Mouse (Mus musculus): ENCODE measurements around the gene Ppm1h. TPM values are rescaled to one million over a fixed set of nuclear protein-coding genes. Genes with fewer than 3 reads are reported as not detected.

Ppm1h gene
- polyA plus RNA-seq, 1 experiment from 2014 or later, result 3.6 TPM

DNA sequence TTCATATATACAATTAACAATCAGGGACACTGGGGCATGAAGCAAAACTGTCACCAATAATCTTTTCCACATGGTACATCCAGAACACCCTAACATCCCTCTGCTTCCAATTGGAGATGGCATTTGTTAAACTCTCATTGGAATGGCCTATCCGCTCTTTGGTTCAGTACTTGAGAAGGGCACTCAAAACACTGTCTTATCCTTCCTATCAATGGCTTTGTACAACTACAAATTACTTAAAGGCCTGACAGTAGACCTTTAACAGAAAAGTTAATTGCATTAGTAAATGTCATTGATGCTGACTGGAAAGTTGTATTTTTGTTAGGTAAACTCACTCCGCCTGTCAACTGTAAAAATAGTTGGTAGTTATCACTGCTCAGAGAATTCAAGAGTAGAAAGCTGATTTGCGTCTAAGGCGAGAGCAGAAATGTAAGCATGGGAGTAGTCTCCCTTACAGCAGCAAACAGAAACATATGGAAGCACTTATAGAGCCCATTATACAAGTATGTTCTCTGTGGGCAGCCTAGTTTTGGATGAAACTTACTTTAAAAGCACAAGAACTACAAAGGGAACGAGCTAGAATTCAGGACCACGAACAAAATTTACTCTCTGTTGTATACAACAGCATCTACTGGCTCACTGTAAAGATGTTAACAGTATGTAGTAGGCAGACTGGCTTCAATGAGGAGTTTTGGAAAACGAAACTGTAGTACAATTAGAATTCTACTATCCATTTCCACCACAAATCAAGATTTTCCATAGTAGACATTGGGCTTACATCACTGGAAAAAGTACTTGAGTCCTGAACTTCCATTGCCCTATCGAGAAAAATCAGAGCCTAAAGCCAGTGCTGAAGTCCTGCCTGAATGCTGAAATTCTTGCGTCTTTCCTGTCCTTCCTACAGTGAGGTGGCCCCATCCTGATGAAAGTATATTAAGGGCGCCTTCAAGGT lies 305.3 kb downstream of the Ppm1h start:
- H3K4me3 ChIP-seq (ENCODE audit: low read depth, low read length), result peak overlapping the region; percentile 89
- 52% methylated on average over 10 of the region's 10 CpGs for WGBS
- peak overlapping the region; percentile 34; the same call in 1 of the 2 replicates for H3K27ac ChIP-seq (ENCODE audit: low read depth, low read length)
- H3K4me1 ChIP-seq (replicated peaks; ENCODE audit: control insufficient read depth, insufficient read depth, low read length), result no peaks in the 10 kb centered on the region
- H3K36me3 ChIP-seq (ENCODE audit: control insufficient read depth, insufficient read depth, low read length), result peaks cover 4% of the 10 kb centered on the region; the same call in 1 of the 2 replicates
- peak overlapping the region; percentile 100 for H3K9ac ChIP-seq (ENCODE audit: low read length)
- H3K9me3 ChIP-seq (ENCODE audit: control insufficient read depth, low read length), result no peaks in the 10 kb centered on the region
- peak; percentile 36 for DNase-seq (ENCODE audit: low spot score)
- H3K27me3 ChIP-seq (ENCODE audit: control insufficient read depth, insufficient read depth, low read length), result no peaks in the 10 kb centered on the region
- no peak for ATAC-seq (replicated peaks; ENCODE audit: low FRiP score)
- H3K4me2 ChIP-seq (ENCODE audit: low read depth, low read length, severe bottlenecking), result peak overlapping the region; percentile 83

DNA sequence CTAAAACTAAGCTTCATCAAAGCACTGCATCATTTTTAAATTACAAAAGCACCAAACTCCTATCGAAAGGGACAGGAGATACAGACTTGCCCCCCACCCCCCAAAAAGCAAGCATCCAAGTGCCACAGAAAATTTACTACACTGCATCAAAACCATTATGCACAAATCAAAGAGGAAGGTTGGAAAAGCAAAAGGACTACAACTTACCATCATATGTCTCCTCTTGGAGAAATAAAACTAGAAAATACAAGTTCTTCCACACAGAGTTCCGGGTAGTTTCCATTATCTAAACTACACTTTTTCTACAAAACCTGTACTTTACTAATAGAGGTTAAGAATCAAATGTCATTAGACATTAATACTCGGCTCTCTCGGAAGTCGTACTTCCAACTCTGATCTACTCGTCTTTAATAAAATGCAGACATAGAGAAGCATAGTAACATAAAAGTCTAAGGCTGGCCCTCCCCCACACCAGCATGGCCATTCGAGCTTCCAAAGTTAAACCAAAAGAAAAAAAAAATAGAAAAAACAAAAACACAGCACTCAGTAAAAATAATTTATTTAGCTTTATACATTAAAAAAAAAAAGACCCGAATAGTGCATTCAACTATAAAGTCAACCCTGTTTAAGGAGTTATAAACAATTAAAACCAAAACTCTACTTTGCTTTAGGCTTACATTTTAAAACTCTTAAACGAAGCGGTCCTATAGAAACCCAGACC lies 306.1 kb downstream of the Ppm1h start:
- H3K27me3 ChIP-seq (ENCODE audit: control insufficient read depth, insufficient read depth, low read length), result no peaks in the 10 kb centered on the region
- H3K4me3 ChIP-seq (ENCODE audit: low read depth, low read length), result peak overlapping the region; percentile 89
- H3K9ac ChIP-seq (ENCODE audit: low read length), result peak overlapping the region; percentile 100
- H3K9me3 ChIP-seq (ENCODE audit: control insufficient read depth, low read length), result no peaks in the 10 kb centered on the region
- DNase-seq (ENCODE audit: low spot score), result peak; percentile 30
- peak overlapping the region; percentile 83 for H3K4me2 ChIP-seq (ENCODE audit: low read depth, low read length, severe bottlenecking)
- H3K4me1 ChIP-seq (replicated peaks; ENCODE audit: control insufficient read depth, insufficient read depth, low read length), result no peaks in the 10 kb centered on the region
- WGBS, result 4% methylated on average over 10 of the region's 10 CpGs
- peaks cover 4% of the 10 kb centered on the region; the same call in 1 of the 2 replicates for H3K36me3 ChIP-seq (ENCODE audit: control insufficient read depth, insufficient read depth, low read length)
- peak overlapping the region; percentile 99 for H3K27ac ChIP-seq (ENCODE audit: low read depth, low read length)
- no peak for ATAC-seq (replicated peaks; ENCODE audit: low FRiP score)

DNA sequence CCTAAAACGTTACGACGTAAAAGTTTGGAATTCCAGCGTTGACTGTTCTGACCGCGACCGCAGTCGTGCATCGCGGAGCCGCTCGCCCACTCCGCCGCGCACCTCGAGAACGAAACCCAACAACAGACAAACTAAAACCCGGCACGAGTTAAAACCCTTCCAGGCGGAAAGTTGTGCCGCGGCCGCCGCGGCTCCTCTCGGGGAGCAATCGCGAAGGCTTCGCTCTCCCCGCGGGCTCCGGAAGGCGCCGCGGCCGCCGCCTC lies 306.6 kb downstream of the Ppm1h start:
- ATAC-seq (replicated peaks; ENCODE audit: low FRiP score) (no peak; the same call in 1 of the 2 replicates), DNase-seq (ENCODE audit: low spot score) (no peak)
- Histone ChIP-seq H3K36me3 (ENCODE audit: control insufficient read depth, insufficient read depth, low read length) (peaks cover 1% of the 10 kb centered on the region; the same call in 1 of the 2 replicates), H3K4me1 (replicated peaks; ENCODE audit: control insufficient read depth, insufficient read depth, low read length) (no peaks in the 10 kb centered on the region), H3K27me3 (ENCODE audit: control insufficient read depth, insufficient read depth, low read length) (no peaks in the 10 kb centered on the region), H3K27ac (ENCODE audit: low read depth, low read length) (peak overlapping the region; percentile 99), H3K4me2 (ENCODE audit: low read depth, low read length, severe bottlenecking) (peak overlapping the region; percentile 83; the same call in 1 of the 2 replicates), H3K4me3 (ENCODE audit: low read depth, low read length) (peak overlapping the region; percentile 89), H3K9me3 (ENCODE audit: control insufficient read depth, low read length) (no peaks in the 10 kb centered on the region), H3K9ac (ENCODE audit: low read length) (peak overlapping the region; percentile 100)
- WGBS, result under 1% methylated on average over 37 of the region's 37 CpGs

DNA sequence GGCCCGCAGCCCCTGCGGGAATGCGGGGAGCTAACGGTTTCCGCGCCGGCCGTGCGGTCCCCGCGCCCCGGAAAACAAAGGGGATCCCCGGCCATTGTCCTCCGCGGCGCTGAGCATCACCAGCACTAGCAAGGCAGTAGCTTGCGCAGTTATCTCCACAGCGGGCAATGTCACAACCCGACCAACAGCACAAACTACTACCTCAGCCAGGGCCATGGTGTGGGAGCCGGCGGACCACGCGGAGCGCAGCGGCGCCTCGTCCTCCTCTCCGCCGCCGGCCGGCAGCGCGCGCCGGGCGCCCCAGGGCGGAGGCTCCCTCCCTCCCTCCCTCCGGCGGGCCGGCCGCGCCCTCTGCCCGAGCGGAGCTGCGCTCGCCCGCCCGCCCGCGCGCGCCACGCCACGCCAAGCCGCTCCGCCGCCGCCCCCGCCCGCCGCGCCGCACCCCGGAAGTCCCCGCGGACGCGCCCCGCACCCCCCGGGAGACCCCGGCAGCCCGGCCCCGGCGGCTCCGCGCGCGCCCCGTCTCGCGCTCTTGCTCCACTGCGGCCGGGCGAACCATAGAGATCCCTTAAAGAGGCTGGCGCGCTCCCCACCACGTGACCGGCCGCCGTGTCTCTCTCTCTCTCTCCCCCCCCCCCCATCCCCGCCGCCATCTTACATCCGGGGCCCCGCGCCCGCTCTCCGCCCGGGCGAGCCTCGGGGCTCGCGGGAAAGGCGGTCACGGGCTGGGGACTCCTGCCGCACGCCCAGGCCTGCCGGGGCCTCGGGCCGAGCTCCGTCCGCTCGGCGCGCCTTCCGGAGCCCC lies 307.2 kb downstream of the Ppm1h start:
- Histone ChIP-seq H3K4me2 (ENCODE audit: low read depth, low read length, severe bottlenecking) (peak overlapping the region; percentile 83), H3K4me1 (replicated peaks; ENCODE audit: control insufficient read depth, insufficient read depth, low read length) (no peaks in the 10 kb centered on the region), H3K9ac (ENCODE audit: low read length) (peak overlapping the region; percentile 100), H3K36me3 (ENCODE audit: control insufficient read depth, insufficient read depth, low read length) (no peaks in the 10 kb centered on the region; the same call in 1 of the 2 replicates), H3K9me3 (ENCODE audit: control insufficient read depth, low read length) (no peaks in the 10 kb centered on the region), H3K27me3 (ENCODE audit: control insufficient read depth, insufficient read depth, low read length) (no peaks in the 10 kb centered on the region), H3K4me3 (ENCODE audit: low read depth, low read length) (peak overlapping the region; percentile 89), H3K27ac (ENCODE audit: low read depth, low read length) (peak overlapping the region; percentile 99)
- WGBS, result 1% methylated on average over 56 of the region's 115 CpGs
- ATAC-seq (replicated peaks; ENCODE audit: low FRiP score) (peak; percentile 91), DNase-seq (ENCODE audit: low spot score) (peak; percentile 94)

DNA sequence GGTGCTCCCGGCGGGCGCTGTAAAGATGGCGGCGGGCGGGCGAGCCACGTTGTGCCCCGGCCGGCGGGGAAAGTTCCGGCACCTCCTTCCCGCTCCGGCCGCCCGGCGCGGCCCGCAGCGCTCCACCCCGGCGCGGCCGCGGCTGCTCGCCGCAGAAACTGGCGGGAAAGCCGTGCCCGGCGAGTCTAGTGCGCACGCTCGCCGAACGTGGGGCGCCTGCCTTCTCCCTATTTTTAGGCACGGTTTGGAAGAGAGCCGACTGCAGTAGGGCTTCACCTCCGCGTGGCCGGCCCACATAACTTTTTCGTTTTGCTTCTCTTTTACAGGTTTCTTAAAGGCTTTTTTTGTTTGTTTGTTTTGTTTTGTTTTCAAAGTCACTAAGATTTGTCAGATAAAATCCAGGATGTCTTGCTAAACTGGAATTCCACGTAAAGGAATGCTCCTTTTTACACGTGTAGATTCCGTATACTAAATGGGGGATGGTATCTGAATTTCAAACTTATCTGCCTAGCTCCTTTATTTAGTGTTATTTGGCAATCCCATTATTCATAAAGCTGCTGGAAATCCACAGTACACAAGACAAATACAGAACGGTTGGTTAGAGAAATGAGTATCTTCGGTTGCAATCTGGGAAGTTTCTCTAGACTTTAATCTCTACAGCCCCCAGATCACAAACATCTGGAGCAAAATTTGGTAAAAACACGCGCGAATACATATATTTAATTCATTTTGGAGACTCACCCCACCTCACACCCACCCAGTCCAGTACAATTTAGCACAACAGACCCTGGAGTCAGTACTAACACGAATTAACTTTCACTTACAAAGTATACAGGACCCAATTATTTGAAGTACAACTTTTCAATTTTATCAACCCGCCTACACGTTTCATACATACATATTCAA lies 308.0 kb downstream of the Ppm1h start:
- H3K9ac ChIP-seq (ENCODE audit: low read length), result peak overlapping the region; percentile 100
- WGBS, result 13% methylated on average over 42 of the region's 54 CpGs
- no peaks in the 10 kb centered on the region for H3K4me1 ChIP-seq (replicated peaks; ENCODE audit: control insufficient read depth, insufficient read depth, low read length)
- ATAC-seq (replicated peaks; ENCODE audit: low FRiP score) (peak; percentile 84), DNase-seq (ENCODE audit: low spot score) (peak; percentile 91)
- H3K36me3 ChIP-seq (ENCODE audit: control insufficient read depth, insufficient read depth, low read length), result no peaks in the 10 kb centered on the region; the same call in 1 of the 2 replicates
- H3K27me3 ChIP-seq (ENCODE audit: control insufficient read depth, insufficient read depth, low read length), result no peaks in the 10 kb centered on the region
- H3K9me3 ChIP-seq (ENCODE audit: control insufficient read depth, low read length), result no peaks in the 10 kb centered on the region
- peak overlapping the region; percentile 83 for H3K4me2 ChIP-seq (ENCODE audit: low read depth, low read length, severe bottlenecking)
- peak overlapping the region; percentile 99 for H3K27ac ChIP-seq (ENCODE audit: low read depth, low read length)
- H3K4me3 ChIP-seq (ENCODE audit: low read depth, low read length), result peak overlapping the region; percentile 89

DNA sequence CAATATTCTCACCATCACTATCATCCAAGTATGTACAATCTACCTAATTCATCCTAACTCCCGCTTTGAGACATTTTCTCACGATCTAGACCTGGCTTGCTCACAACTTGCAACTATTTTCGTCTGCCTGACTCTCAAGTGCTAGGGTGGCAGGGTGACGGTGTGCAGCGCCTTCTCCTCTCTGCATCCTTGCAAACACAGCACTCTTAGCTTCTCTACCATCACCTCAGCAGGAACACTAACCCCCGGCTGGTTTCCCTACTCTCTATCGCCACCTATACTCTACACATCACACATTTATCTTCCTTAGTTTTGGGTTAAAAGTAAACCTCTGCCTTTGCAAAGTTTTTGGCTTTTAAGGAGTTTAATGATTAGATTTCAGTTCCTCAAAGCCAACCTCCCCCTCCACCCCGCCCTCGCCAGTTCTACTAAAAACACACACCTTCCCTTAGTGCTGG lies 309.1 kb downstream of the Ppm1h start:
- no peak for ATAC-seq (replicated peaks; ENCODE audit: low FRiP score)
- H3K36me3 ChIP-seq (ENCODE audit: control insufficient read depth, insufficient read depth, low read length), result no peaks in the 10 kb centered on the region
- no peak overlapping the region for H3K9ac ChIP-seq (ENCODE audit: low read length)
- WGBS, result 34% methylated on average over 9 of the region's 9 CpGs
- H3K4me3 ChIP-seq (ENCODE audit: low read depth, low read length), result no peak overlapping the region
- no peaks in the 10 kb centered on the region for H3K27me3 ChIP-seq (ENCODE audit: control insufficient read depth, insufficient read depth, low read length)
- H3K4me2 ChIP-seq (ENCODE audit: low read depth, low read length, severe bottlenecking), result no peak overlapping the region
- H3K27ac ChIP-seq (ENCODE audit: low read depth, low read length), result no peak overlapping the region
- DNase-seq (ENCODE audit: low spot score), result peak; percentile 54
- no peaks in the 10 kb centered on the region for H3K9me3 ChIP-seq (ENCODE audit: control insufficient read depth, low read length)
- H3K4me1 ChIP-seq (replicated peaks; ENCODE audit: control insufficient read depth, insufficient read depth, low read length), result no peaks in the 10 kb centered on the region

DNA sequence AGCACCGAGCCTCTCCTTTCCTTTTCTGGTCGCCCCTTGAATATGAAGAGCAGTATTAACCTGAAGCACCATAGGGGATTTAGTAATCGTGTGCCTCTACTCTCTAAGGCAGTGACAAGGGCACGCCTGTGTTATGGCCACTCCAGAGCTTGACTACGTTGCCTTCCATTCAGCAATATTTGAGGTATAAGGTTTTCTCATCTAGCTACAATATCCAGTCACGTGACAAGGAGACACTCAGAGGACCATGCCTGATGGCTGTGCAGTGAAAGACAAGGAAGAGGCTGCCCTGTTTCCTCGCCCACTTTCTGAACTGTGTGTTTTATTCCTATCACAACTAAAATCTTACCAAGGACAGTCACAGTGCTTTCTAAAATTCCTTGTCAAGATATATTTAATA lies 309.8 kb downstream of the Ppm1h start:
- no peak overlapping the region for H3K4me2 ChIP-seq (ENCODE audit: low read depth, low read length, severe bottlenecking)
- no peak for ATAC-seq (replicated peaks; ENCODE audit: low FRiP score)
- H3K4me3 ChIP-seq (ENCODE audit: low read depth, low read length), result no peak overlapping the region
- H3K4me1 ChIP-seq (replicated peaks; ENCODE audit: control insufficient read depth, insufficient read depth, low read length), result no peaks in the 10 kb centered on the region
- H3K9ac ChIP-seq (ENCODE audit: low read length), result no peak overlapping the region
- no peaks in the 10 kb centered on the region for H3K9me3 ChIP-seq (ENCODE audit: control insufficient read depth, low read length)
- 89% methylated on average over 7 of the region's 7 CpGs for WGBS
- no peaks in the 10 kb centered on the region for H3K36me3 ChIP-seq (ENCODE audit: control insufficient read depth, insufficient read depth, low read length)
- no peak for DNase-seq (ENCODE audit: low spot score)
- no peak overlapping the region for H3K27ac ChIP-seq (ENCODE audit: low read depth, low read length)
- H3K27me3 ChIP-seq (ENCODE audit: control insufficient read depth, insufficient read depth, low read length), result no peaks in the 10 kb centered on the region

All from forebrain, embryonic 11.5 days (tissue).